Mouse (Mus musculus): ENCODE measurements around the gene Slc24a3.

Slc24a3 gene

GRCm38 (mm10) chr2:145167664-145168360 is at the start of gene Slc24a3:
Gene Slc24a3, plus strand, starts transcription at chr2:145167754.
- no peak for DNase-seq

GRCm38 (mm10) chr2:145117762-145118161 is 49.8 kb upstream of the Slc24a3 start:
- DNase-seq: no peak

- no peak for DNase-seq
These were observed 39.8 kb upstream of the Slc24a3 start for GRCm38 (mm10) chr2:145127747-145128146.

GRCm38 (mm10) chr2:145136625-145137291 is 30.8 kb upstream of the Slc24a3 start:
- no peak for DNase-seq

GRCm38 (mm10) chr2:145150407-145150806 is 17.1 kb upstream of the Slc24a3 start:
- DNase-seq: no peak

GRCm38 (mm10) chr2:145150821-145151220 is 16.7 kb upstream of the Slc24a3 start:
- no peak for DNase-seq

- DNase-seq: no peak
These were observed 15.3 kb upstream of the Slc24a3 start for GRCm38 (mm10) chr2:145152281-145152680.

GRCm38 (mm10) chr2:145158972-145159371 is 8.6 kb upstream of the Slc24a3 start:
- no peak for DNase-seq

GRCm38 (mm10) chr2:145161046-145161700 is 6.4 kb upstream of the Slc24a3 start:
- DNase-seq: peak; percentile 28 to 33

- no peak for DNase-seq
These were observed 3.5 kb upstream of the Slc24a3 start for GRCm38 (mm10) chr2:145164086-145164485.

GRCm38 (mm10) chr2:145164562-145164961 is 3.0 kb upstream of the Slc24a3 start:
- DNase-seq: no peak

GRCm38 (mm10) chr2:145165076-145165475 is 2.5 kb upstream of the Slc24a3 start:
- DNase-seq: no peak

- DNase-seq: no peak
These were observed 1.7 kb upstream of the Slc24a3 start for GRCm38 (mm10) chr2:145165854-145166253.

GRCm38 (mm10) chr2:145167051-145167663 is 397 bp upstream of the Slc24a3 start:
- DNase-seq: no peak

- DNase-seq: no peak
These were observed 934 bp downstream of the Slc24a3 start for GRCm38 (mm10) chr2:145168405-145168971.

GRCm38 (mm10) chr2:145172978-145173655 is 5.6 kb downstream of the Slc24a3 start:
- no peak for DNase-seq

GRCm38 (mm10) chr2:145175036-145175435 is 7.5 kb downstream of the Slc24a3 start:
- DNase-seq: no peak

GRCm38 (mm10) chr2:145182410-145182809 is 14.9 kb downstream of the Slc24a3 start:
- DNase-seq: no peak

GRCm38 (mm10) chr2:145188828-145189227 is 21.3 kb downstream of the Slc24a3 start:
- DNase-seq: no peak

- no peak for DNase-seq
These were observed 28.5 kb downstream of the Slc24a3 start for GRCm38 (mm10) chr2:145196043-145196442.

- DNase-seq: no peak
These were observed 29.0 kb downstream of the Slc24a3 start for GRCm38 (mm10) chr2:145196501-145197042.

- DNase-seq: no peak
These were observed 29.5 kb downstream of the Slc24a3 start for GRCm38 (mm10) chr2:145197076-145197475.

Measured in B cell, adult 2 months (primary cell).